Mouse (Mus musculus): ENCODE measurements around the gene Svop. TPM values are rescaled to one million over a fixed set of nuclear protein-coding genes. Genes with fewer than 3 reads are reported as not detected.

Svop gene
- polyA plus RNA-seq, 1 experiment from 2014 or later = 113 TPM

DNA sequence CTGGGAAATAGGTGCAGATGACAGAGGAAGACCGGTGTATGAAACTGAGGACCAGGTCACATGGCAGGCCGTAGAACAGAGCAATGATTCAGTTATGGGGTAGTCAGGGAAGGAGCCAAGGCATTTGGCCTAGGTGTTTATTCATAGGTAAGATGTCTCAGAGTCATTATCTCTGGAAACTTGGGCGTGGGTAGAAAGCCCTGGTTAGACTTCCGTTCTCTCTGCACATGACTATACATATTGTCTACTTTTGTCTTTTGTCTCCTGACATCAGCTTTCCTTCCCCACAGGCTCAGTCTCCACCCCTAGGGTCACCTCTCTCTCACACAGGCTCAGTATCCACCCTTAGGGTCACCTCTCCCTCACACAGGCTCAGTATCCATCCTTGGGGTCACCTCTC lies 47.6 kb downstream of the Svop start:
- no peaks in the 10 kb centered on the region for H3K4me1 ChIP-seq (ENCODE audit: control insufficient read depth, insufficient read depth, low read length)
- H3K36me3 ChIP-seq (ENCODE audit: control insufficient read depth, insufficient read depth, low read length) = peaks cover 5% of the 10 kb centered on the region
- no peak for ATAC-seq
- H3K9ac ChIP-seq (ENCODE audit: low read depth, low read length) = no peak overlapping the region
- no peak overlapping the region for H3K4me3 ChIP-seq (ENCODE audit: low read depth, low read length)
- H3K27me3 ChIP-seq (ENCODE audit: control insufficient read depth, insufficient read depth, low read depth, low read length) = no peaks in the 10 kb centered on the region
- H3K9me3 ChIP-seq (replicated peaks; ENCODE audit: control insufficient read depth, low read length, poor library complexity, severe bottlenecking) = no peaks in the 10 kb centered on the region
- no peak overlapping the region for H3K27ac ChIP-seq (ENCODE audit: low read length)
- 81% methylated on average over 4 of the region's 4 CpGs for WGBS
- H3K4me2 ChIP-seq (ENCODE audit: low read length) = no peak overlapping the region

DNA sequence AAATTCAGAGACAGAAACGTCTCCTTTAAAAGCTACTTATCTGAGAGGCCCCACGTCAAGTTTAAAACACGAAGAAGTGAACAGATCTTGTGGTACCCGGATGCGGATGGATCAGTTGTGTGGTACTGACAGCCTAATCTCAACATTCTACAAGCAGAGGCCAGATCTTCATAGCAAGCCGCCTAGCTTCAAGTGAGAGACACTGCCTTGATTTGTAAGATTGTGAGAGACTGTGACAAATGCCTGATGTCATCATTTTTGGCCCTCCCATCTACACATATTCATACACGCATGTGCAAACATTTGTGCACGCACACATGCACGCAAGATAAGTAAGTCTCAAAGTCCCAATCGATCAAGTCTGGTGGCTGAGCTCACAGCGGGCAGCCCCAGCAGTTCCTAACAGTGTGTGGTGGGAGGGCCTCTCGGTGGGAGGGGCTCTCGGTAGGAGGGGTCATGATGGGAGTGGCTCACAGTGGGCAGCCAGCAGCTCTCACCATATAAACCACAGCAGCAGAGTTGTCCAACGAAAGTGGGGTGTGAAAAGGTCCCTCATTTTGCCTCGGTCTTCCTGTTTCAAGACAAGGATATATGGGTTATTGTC lies 49.9 kb downstream of the Svop start:
- no peak for ATAC-seq
- no peak overlapping the region for H3K27ac ChIP-seq (ENCODE audit: low read length)
- H3K36me3 ChIP-seq (ENCODE audit: control insufficient read depth, insufficient read depth, low read length) = peaks cover 7% of the 10 kb centered on the region
- no peaks in the 10 kb centered on the region for H3K9me3 ChIP-seq (replicated peaks; ENCODE audit: control insufficient read depth, low read length, poor library complexity, severe bottlenecking)
- no peak overlapping the region for H3K4me2 ChIP-seq (ENCODE audit: low read length)
- H3K9ac ChIP-seq (ENCODE audit: low read depth, low read length) = no peak overlapping the region
- WGBS = 28% methylated on average over 15 of the region's 15 CpGs
- H3K4me1 ChIP-seq (ENCODE audit: control insufficient read depth, insufficient read depth, low read length) = no peaks in the 10 kb centered on the region
- no peaks in the 10 kb centered on the region for H3K27me3 ChIP-seq (ENCODE audit: control insufficient read depth, insufficient read depth, low read depth, low read length)
- no peak overlapping the region for H3K4me3 ChIP-seq (ENCODE audit: low read depth, low read length)

GRCm38 (mm10) chr5:114040911-114041310 lies 50.5 kb downstream of the Svop start:
- Histone ChIP-seq H3K4me3 (ENCODE audit: low read depth, low read length) (no peak overlapping the region), H3K9me3 (replicated peaks; ENCODE audit: control insufficient read depth, low read length, poor library complexity, severe bottlenecking) (no peaks in the 10 kb centered on the region), H3K27me3 (ENCODE audit: control insufficient read depth, insufficient read depth, low read depth, low read length) (no peaks in the 10 kb centered on the region), H3K36me3 (ENCODE audit: control insufficient read depth, insufficient read depth, low read length) (peaks cover 7% of the 10 kb centered on the region), H3K4me2 (ENCODE audit: low read length) (no peak overlapping the region), H3K27ac (ENCODE audit: low read length) (no peak overlapping the region), H3K4me1 (ENCODE audit: control insufficient read depth, insufficient read depth, low read length) (no peaks in the 10 kb centered on the region), H3K9ac (ENCODE audit: low read depth, low read length) (no peak overlapping the region)
- 67% methylated on average over 1 of the region's 1 CpGs for WGBS
- no peak for ATAC-seq

DNA sequence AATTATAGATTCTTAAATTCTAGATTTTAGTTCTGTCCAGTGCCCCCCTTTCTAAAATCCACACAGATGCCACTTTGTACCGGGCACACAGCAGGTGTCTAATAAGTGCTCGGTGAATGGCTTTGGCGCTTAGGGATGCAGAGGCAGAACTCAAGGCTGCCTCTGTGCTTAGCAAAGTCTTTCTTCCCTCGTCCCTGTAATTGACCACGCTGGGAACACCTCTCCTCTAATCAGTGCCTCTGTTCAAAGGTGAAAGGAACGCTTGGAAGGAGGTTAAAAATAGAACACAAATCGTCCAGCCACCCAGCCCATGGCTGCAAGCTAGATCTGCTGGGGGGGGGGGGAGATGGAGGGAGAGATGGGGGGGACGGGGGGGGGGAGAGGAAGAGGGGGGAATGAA lies 50.9 kb downstream of the Svop start:
- Histone ChIP-seq H3K36me3 (ENCODE audit: control insufficient read depth, insufficient read depth, low read length) (peaks cover 7% of the 10 kb centered on the region), H3K4me2 (ENCODE audit: low read length) (no peak overlapping the region), H3K4me3 (ENCODE audit: low read depth, low read length) (no peak overlapping the region), H3K27me3 (ENCODE audit: control insufficient read depth, insufficient read depth, low read depth, low read length) (no peaks in the 10 kb centered on the region), H3K27ac (ENCODE audit: low read length) (no peak overlapping the region), H3K9ac (ENCODE audit: low read depth, low read length) (no peak overlapping the region), H3K9me3 (replicated peaks; ENCODE audit: control insufficient read depth, low read length, poor library complexity, severe bottlenecking) (no peaks in the 10 kb centered on the region), H3K4me1 (ENCODE audit: control insufficient read depth, insufficient read depth, low read length) (no peaks in the 10 kb centered on the region)
- 14% methylated on average over 8 of the region's 8 CpGs for WGBS
- ATAC-seq = no peak

DNA sequence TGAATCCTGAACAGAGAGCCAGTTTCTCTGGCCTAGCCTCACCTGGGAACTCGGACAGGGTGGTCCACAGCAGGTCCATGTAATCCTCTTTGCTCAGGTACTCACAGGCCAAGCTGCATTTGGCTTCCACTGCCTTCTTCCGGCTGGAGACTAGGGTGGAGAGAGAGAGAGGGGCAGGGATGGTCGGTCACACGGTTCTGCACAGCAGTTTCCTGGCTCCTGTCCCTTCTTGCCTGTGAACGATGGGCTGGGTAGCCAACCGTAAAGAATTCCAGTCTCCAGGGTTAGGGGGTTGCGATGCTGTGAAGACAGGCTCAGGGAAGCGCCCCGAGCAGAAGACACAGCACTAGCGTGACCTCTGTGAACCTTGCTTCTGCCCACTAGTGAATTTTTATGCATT lies 56.3 kb downstream of the Svop start:
- no peak overlapping the region for H3K4me3 ChIP-seq (ENCODE audit: low read depth, low read length)
- ATAC-seq = no peak
- H3K27me3 ChIP-seq (ENCODE audit: control insufficient read depth, insufficient read depth, low read depth, low read length) = no peaks in the 10 kb centered on the region
- no peak overlapping the region for H3K27ac ChIP-seq (ENCODE audit: low read length)
- no peak overlapping the region for H3K9ac ChIP-seq (ENCODE audit: low read depth, low read length)
- H3K36me3 ChIP-seq (ENCODE audit: control insufficient read depth, insufficient read depth, low read length) = peaks cover 22% of the 10 kb centered on the region
- no peaks in the 10 kb centered on the region for H3K4me1 ChIP-seq (ENCODE audit: control insufficient read depth, insufficient read depth, low read length)
- H3K4me2 ChIP-seq (ENCODE audit: low read length) = no peak overlapping the region
- no peaks in the 10 kb centered on the region for H3K9me3 ChIP-seq (replicated peaks; ENCODE audit: control insufficient read depth, low read length, poor library complexity, severe bottlenecking)
- 45% methylated on average over 10 of the region's 10 CpGs for WGBS

DNA sequence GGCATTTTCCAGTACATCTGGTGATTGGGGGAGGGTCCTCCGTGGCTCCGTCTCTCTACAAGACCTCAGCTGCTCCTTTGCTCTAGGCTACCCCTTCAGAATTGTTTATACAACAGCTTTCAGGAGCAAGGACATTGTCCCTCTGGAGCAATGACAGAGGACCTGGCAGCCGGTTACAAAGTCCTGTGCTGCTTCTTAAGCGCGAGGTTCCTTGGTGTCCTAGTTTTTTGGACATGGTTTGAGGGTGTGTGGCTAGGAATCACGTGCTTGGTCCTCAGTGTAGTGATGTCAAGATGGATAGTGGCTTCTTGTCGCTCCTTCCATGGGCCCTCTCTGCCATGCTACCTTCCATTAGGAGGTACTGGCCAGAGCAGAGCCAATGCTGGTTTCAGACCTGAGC lies 57.0 kb downstream of the Svop start:
- 84% methylated on average over 7 of the region's 7 CpGs for WGBS
- no peaks in the 10 kb centered on the region for H3K9me3 ChIP-seq (replicated peaks; ENCODE audit: control insufficient read depth, low read length, poor library complexity, severe bottlenecking)
- no peak overlapping the region for H3K27ac ChIP-seq (ENCODE audit: low read length)
- no peaks in the 10 kb centered on the region for H3K27me3 ChIP-seq (ENCODE audit: control insufficient read depth, insufficient read depth, low read depth, low read length)
- H3K4me3 ChIP-seq (ENCODE audit: low read depth, low read length) = no peak overlapping the region
- H3K9ac ChIP-seq (ENCODE audit: low read depth, low read length) = no peak overlapping the region
- no peak for ATAC-seq
- no peak overlapping the region for H3K4me2 ChIP-seq (ENCODE audit: low read length)
- H3K4me1 ChIP-seq (ENCODE audit: control insufficient read depth, insufficient read depth, low read length) = no peaks in the 10 kb centered on the region
- peaks cover 22% of the 10 kb centered on the region for H3K36me3 ChIP-seq (ENCODE audit: control insufficient read depth, insufficient read depth, low read length)

DNA sequence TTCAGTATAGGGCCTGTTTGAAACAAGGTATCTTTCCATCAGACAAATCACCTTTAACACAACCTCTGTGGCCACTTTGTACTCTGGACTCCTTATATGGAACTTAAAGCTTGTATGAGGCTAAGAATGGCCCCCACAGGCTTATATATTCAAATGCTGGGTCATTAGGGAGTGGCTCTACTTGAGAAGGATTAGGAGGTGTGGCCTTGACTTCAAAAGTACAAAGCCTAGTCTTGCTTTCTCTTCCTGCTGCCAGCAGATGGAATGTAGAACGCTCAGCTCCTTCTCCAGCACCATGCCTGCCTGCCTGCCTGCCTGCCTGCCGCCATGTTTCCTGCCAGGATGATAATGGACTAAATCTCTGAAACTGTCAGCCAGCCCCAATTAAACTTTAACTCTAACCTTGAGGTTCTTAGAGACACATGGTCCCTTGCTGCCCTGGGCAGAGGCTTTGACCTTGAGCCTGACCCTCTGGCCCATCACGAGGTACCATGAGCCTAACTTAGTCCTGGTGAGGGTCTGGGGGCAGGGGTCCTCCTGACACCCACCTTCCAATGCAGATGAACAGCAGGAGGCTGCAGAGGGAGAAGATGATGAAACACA lies 59.1 kb downstream of the Svop start:
- Histone ChIP-seq H3K9me3 (replicated peaks; ENCODE audit: control insufficient read depth, low read length, poor library complexity, severe bottlenecking) (no peaks in the 10 kb centered on the region), H3K36me3 (ENCODE audit: control insufficient read depth, insufficient read depth, low read length) (peaks cover 22% of the 10 kb centered on the region), H3K9ac (ENCODE audit: low read depth, low read length) (no peak overlapping the region), H3K4me1 (ENCODE audit: control insufficient read depth, insufficient read depth, low read length) (no peaks in the 10 kb centered on the region), H3K27me3 (ENCODE audit: control insufficient read depth, insufficient read depth, low read depth, low read length) (no peaks in the 10 kb centered on the region), H3K27ac (ENCODE audit: low read length) (no peak overlapping the region), H3K4me3 (ENCODE audit: low read depth, low read length) (no peak overlapping the region), H3K4me2 (ENCODE audit: low read length) (no peak overlapping the region)
- no peak for ATAC-seq
- 89% methylated on average over 3 of the region's 3 CpGs for WGBS

- ATAC-seq = no peak
- no peaks in the 10 kb centered on the region for H3K4me1 ChIP-seq (ENCODE audit: control insufficient read depth, insufficient read depth, low read length)
- H3K4me3 ChIP-seq (ENCODE audit: low read depth, low read length) = no peak overlapping the region
- H3K36me3 ChIP-seq (ENCODE audit: control insufficient read depth, insufficient read depth, low read length) = peaks cover 22% of the 10 kb centered on the region
- H3K4me2 ChIP-seq (ENCODE audit: low read length) = no peak overlapping the region
- H3K9ac ChIP-seq (ENCODE audit: low read depth, low read length) = no peak overlapping the region
- no peak overlapping the region for H3K27ac ChIP-seq (ENCODE audit: low read length)
- no peaks in the 10 kb centered on the region for H3K27me3 ChIP-seq (ENCODE audit: control insufficient read depth, insufficient read depth, low read depth, low read length)
- H3K9me3 ChIP-seq (replicated peaks; ENCODE audit: control insufficient read depth, low read length, poor library complexity, severe bottlenecking) = no peaks in the 10 kb centered on the region
- 91% methylated on average over 12 of the region's 12 CpGs for WGBS
These were observed 60.7 kb downstream of the Svop start for GRCm38 (mm10) chr5:114030652-114031051.

- Histone ChIP-seq H3K4me3 (ENCODE audit: low read depth, low read length) (no peak overlapping the region), H3K9me3 (replicated peaks; ENCODE audit: control insufficient read depth, low read length, poor library complexity, severe bottlenecking) (no peaks in the 10 kb centered on the region), H3K9ac (ENCODE audit: low read depth, low read length) (no peak overlapping the region), H3K4me1 (ENCODE audit: control insufficient read depth, insufficient read depth, low read length) (peaks cover 6% of the 10 kb centered on the region), H3K4me2 (ENCODE audit: low read length) (no peak overlapping the region), H3K27ac (ENCODE audit: low read length) (no peak overlapping the region), H3K36me3 (ENCODE audit: control insufficient read depth, insufficient read depth, low read length) (peaks cover 13% of the 10 kb centered on the region; the same call in 1 of the 2 replicates), H3K27me3 (ENCODE audit: control insufficient read depth, insufficient read depth, low read depth, low read length) (no peaks in the 10 kb centered on the region)
- no peak for ATAC-seq
- WGBS = 82% methylated on average over 12 of the region's 12 CpGs
These were observed 63.3 kb downstream of the Svop start for GRCm38 (mm10) chr5:114028111-114028510.
